In the genomic region with DNA sequence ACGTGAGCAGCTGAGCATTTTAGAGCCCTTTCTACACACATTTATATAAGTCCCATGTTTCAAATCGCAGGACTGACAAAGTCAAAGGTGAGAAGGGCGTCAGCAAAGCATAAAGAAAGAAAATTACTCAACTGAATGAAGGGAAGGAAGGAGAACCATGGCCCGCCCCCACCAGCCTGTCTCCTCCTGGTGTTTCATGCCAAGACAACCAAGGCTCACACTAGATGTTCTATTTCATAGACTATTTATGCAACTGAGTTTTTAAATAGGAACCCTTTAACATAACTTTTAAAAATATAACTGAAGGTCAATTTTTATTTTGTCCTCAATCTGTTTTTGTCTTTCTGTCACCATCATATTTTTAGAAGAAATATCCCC, we compare ENCODE assay signal across 14 mouse cellular contexts.
DNase-seq lines count a peak whose midpoint lies in the region; ATAC-seq and TF ChIP-seq lines count a peak whose summit lies in the region.
"Had no signal": no experiment of that assay in that cellular context is flagged by ENCODE, and none has a peak within 500 bp of the region (broad histone marks: within the 10 kb centered on the region; RNA-seq: fewer than 3 reads in every experiment).

No protein-coding gene starts in this region.

- H3K79me2 ChIP-seq in heart, adult 2 months (replicated peaks; ENCODE audit: control insufficient read depth, insufficient read depth, low read length), result no peaks in the 10 kb centered on the region

- H3K4me2 ChIP-seq in kidney, postnatal 0 days (ENCODE audit: low read length), result no peak overlapping the region
- H3K4me2 ChIP-seq: midbrain, embryonic 13.5 days had no signal

- no peak for TF ChIP-seq CTCF in heart, adult 2 months (IDR thresholded peaks at IDR 0.05)
- no peak for TF ChIP-seq CTCF in kidney, postnatal 0 days (IDR thresholded peaks at IDR 0.05; ENCODE audit: low read depth)

- H3K4me3 ChIP-seq in heart, adult 2 months, result no peak overlapping the region
- no peak overlapping the region for H3K4me3 ChIP-seq in kidney, postnatal 0 days (replicated peaks; ENCODE audit: low read depth, low read length)
- no peak overlapping the region for H3K4me3 ChIP-seq in limb, embryonic 10.5 days
- H3K4me3 ChIP-seq: erythroblast, embryonic 14.5 days; midbrain, embryonic 13.5 days had no signal

- TF ChIP-seq EP300 in heart, adult 2 months (IDR thresholded peaks at IDR 0.05; ENCODE audit: insufficient read depth, low read depth, low read length), result no peak

- TF ChIP-seq POLR2A in heart, adult 2 months (IDR thresholded peaks at IDR 0.05; ENCODE audit: insufficient read depth, low read depth, low read length), result no peak

- H3K9ac ChIP-seq in heart, adult 2 months (ENCODE audit: low read depth, low read length), result no peak overlapping the region
- no peak overlapping the region for H3K9ac ChIP-seq in kidney, postnatal 0 days (ENCODE audit: low read depth, low read length)
- H3K9ac ChIP-seq: midbrain, embryonic 13.5 days had no signal

- H3K36me3 ChIP-seq in heart, adult 2 months (ENCODE audit: control insufficient read depth, insufficient read depth, low read length), result peaks cover 6% of the 10 kb centered on the region
- H3K36me3 ChIP-seq in kidney, postnatal 0 days (ENCODE audit: insufficient read depth, low read length), result no peaks in the 10 kb centered on the region
- no peaks in the 10 kb centered on the region for H3K36me3 ChIP-seq in limb, embryonic 10.5 days
- H3K36me3 ChIP-seq: midbrain, embryonic 13.5 days had no signal

- no peak for DNase-seq in heart, adult 2 months
- DNase-seq in heart, postnatal 4 days, result no peak
- DNase-seq in kidney, postnatal 0 days (ENCODE audit: low spot score), result peak; percentile 32
- DNase-seq in kidney, adult 11 months, result no peak
- peak; percentile 13 for DNase-seq in brain, adult 2 months (ENCODE audit: low read depth, low spot score)
- DNase-seq in limb, embryonic 10.5 days (ENCODE audit: low spot score), result no peak
- DNase-seq in ovary, postnatal 10 days (ENCODE audit: low spot score), result no peak
- DNase-seq in urinary bladder, postnatal 14 days (ENCODE audit: low spot score), result no peak
- DNase-seq: cerebellum, postnatal 10 days; lung, postnatal 4 days; thymus, adult 2 months had no signal

- intact Hi-C loops in heart, adult 2 months (cut with DNase I), result loop anchor here (5.0 kb wide), 1 partner anchor 37 kb away; no protein-coding TSS in a partner anchor

- peaks cover 3% of the 10 kb centered on the region; the same call in 1 of the 2 replicates for H3K4me1 ChIP-seq in heart, adult 2 months (ENCODE audit: control insufficient read depth, insufficient read depth, low read length)
- peaks cover 9% of the 10 kb centered on the region for H3K4me1 ChIP-seq in kidney, postnatal 0 days (replicated peaks; ENCODE audit: insufficient read depth, low read length)
- peaks cover 26% of the 10 kb centered on the region for H3K4me1 ChIP-seq in limb, embryonic 10.5 days

- peak overlapping the region; percentile 69 for H3K27ac ChIP-seq in heart, adult 2 months
- peak overlapping the region; percentile 42; the same call in 1 of the 2 replicates for H3K27ac ChIP-seq in kidney, postnatal 0 days
- H3K27ac ChIP-seq in limb, embryonic 10.5 days, result peak overlapping the region; percentile 48
- H3K27ac ChIP-seq: midbrain, embryonic 13.5 days had no signal

- no peak for ATAC-seq in kidney, postnatal 0 days (replicated peaks; ENCODE audit: low FRiP score, low read depth)
- ATAC-seq: inflammation-experienced regulatory T-cells, adult 6 months; midbrain, embryonic 13.5 days had no signal

- no peaks in the 10 kb centered on the region for H3K9me3 ChIP-seq in kidney, postnatal 0 days (replicated peaks; ENCODE audit: low read length)
- H3K9me3 ChIP-seq in limb, embryonic 10.5 days (replicated peaks), result no peaks in the 10 kb centered on the region

- 44% methylated on average over 4 of the region's 4 CpGs for WGBS in heart, adult 2 months
- WGBS in kidney, postnatal 0 days, result 31% methylated on average over 4 of the region's 4 CpGs
- WGBS in limb, embryonic 10.5 days, result 71% methylated on average over 4 of the region's 4 CpGs

- H3K27me3 ChIP-seq in heart, adult 2 months (ENCODE audit: control insufficient read depth, insufficient read depth, low read length), result no peaks in the 10 kb centered on the region
- no peaks in the 10 kb centered on the region for H3K27me3 ChIP-seq in kidney, postnatal 0 days (ENCODE audit: insufficient read depth, low read length)
- no peaks in the 10 kb centered on the region for H3K27me3 ChIP-seq in limb, embryonic 10.5 days (ENCODE audit: low read depth, poor library complexity, severe bottlenecking)
- H3K27me3 ChIP-seq: midbrain, embryonic 13.5 days had no signal

Comparison
In these comparisons a context has a peak if more than half of its experiments do, and no peak if none do; other contexts are left out.
1. DNase-seq: peak in kidney, postnatal 0 days (single experiment) and brain, adult 2 months (single experiment); none in heart, adult 2 months (0 of 2), heart, postnatal 4 days (single experiment), kidney, adult 11 months (single experiment), limb, embryonic 10.5 days (single experiment), ovary, postnatal 10 days (single experiment) and urinary bladder, postnatal 14 days (single experiment).
2. Peak in every context shown above with its lines, with median percentiles within 50 percentile points of each other: H3K27ac ChIP-seq.